ENCODE assay signal across 22 mouse cellular contexts in the genomic region with DNA sequence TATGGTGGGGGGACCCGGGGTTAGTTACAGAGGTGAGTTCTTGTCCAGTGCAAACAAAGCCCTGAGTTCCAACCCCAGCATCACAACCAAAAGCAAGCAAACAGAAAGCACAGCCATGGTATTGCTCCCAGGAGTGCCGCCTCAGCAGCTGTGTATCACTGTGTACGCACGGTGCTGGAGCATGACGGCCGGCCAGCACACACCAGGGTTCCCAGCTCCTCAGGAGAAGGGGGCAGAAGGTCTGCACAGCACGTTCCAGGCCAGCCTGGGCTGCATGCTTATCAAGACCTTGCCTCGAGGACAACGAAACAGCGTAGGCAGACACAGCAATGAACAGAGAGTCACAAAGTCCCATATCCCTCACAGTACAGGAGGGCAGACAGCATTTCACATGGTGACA. TPM values are rescaled to one million over a fixed set of nuclear protein-coding genes. Genes with fewer than 3 reads are reported as not detected.
DNase-seq lines count a peak whose midpoint lies in the region; ATAC-seq lines count a peak whose summit lies in the region.
"Had no signal": no experiment of that assay in that cellular context is flagged by ENCODE, and none has a peak within 500 bp of the region (broad histone marks: within the 10 kb centered on the region; RNA-seq: fewer than 3 reads in every experiment).

No protein-coding gene starts in this region.

- no peak overlapping the region for H3K4me2 ChIP-seq in liver, embryonic 16.5 days (ENCODE audit: low read depth, low read length)
- H3K4me2 ChIP-seq: heart, embryonic 12.5 days; intestine, embryonic 15.5 days; kidney, embryonic 15.5 days; midbrain, embryonic 13.5 days had no signal

- H3K4me3 ChIP-seq in liver, embryonic 16.5 days (ENCODE audit: low read depth, low read length), result no peak overlapping the region
- no peak overlapping the region for H3K4me3 ChIP-seq in embryonic facial prominence, embryonic 10.5 days
- H3K4me3 ChIP-seq: heart, embryonic 12.5 days; hindbrain, embryonic 10.5 days; intestine, embryonic 15.5 days; kidney, embryonic 15.5 days; midbrain, embryonic 13.5 days had no signal

- H3K27ac ChIP-seq in liver, embryonic 16.5 days (ENCODE audit: low read length), result peak overlapping the region; percentile 71
- no peak overlapping the region for H3K27ac ChIP-seq in embryonic facial prominence, embryonic 10.5 days (replicated peaks)
- H3K27ac ChIP-seq: hindbrain, embryonic 10.5 days; intestine, embryonic 15.5 days; kidney, embryonic 15.5 days; midbrain, embryonic 13.5 days had no signal

- WGBS in liver, embryonic 16.5 days (ENCODE audit: insufficient replicate concordance), result 72% methylated on average over 10 of the region's 10 CpGs
- 92% methylated on average over 10 of the region's 10 CpGs for WGBS in embryonic facial prominence, embryonic 10.5 days

- peak; percentile 40 to 44 for DNase-seq in cerebellum, postnatal 25 days
- DNase-seq in cerebellum, adult 8-10 months, result no peak
- peak; percentile 11 for DNase-seq in ovary, adult 18-20 months (ENCODE audit: low spot score)
- DNase-seq in ovary, postnatal 14 days (ENCODE audit: low spot score), result no peak
- no peak for DNase-seq in embryonic facial prominence, embryonic 10.5 days (ENCODE audit: low spot score)
- no peak for DNase-seq in thymus, postnatal 0 days (ENCODE audit: low spot score)
- DNase-seq: cerebellum, postnatal 14 days; gastrocnemius, postnatal 10 days; heart, postnatal 10 days; kidney, postnatal 36 days; layer of hippocampus, postnatal 36 days; lung, adult 18-20 months; lung, postnatal 14 days; thymus, postnatal 36 days had no signal

- no peaks in the 10 kb centered on the region for H3K27me3 ChIP-seq in liver, embryonic 16.5 days (ENCODE audit: control insufficient read depth, insufficient read depth, low read depth, low read length)
- no peaks in the 10 kb centered on the region for H3K27me3 ChIP-seq in embryonic facial prominence, embryonic 10.5 days (replicated peaks; ENCODE audit: low read depth, poor library complexity, severe bottlenecking)
- H3K27me3 ChIP-seq: heart, embryonic 12.5 days; intestine, embryonic 15.5 days; kidney, embryonic 15.5 days; midbrain, embryonic 13.5 days had no signal

- H3K36me3 ChIP-seq in liver, embryonic 16.5 days (ENCODE audit: control insufficient read depth, insufficient read depth), result no peaks in the 10 kb centered on the region; the same call in 1 of the 2 replicates
- peaks cover 42% of the 10 kb centered on the region for H3K36me3 ChIP-seq in embryonic facial prominence, embryonic 10.5 days (replicated peaks)
- H3K36me3 ChIP-seq: intestine, embryonic 15.5 days had no signal

- ATAC-seq in liver, embryonic 16.5 days (ENCODE audit: low read depth), result peak; percentile 90
- ATAC-seq: forebrain, embryonic 16.5 days; hindbrain, embryonic 16.5 days; intestine, embryonic 15.5 days; midbrain, embryonic 13.5 days had no signal

- peaks cover 7% of the 10 kb centered on the region for H3K4me1 ChIP-seq in liver, embryonic 16.5 days (ENCODE audit: control insufficient read depth, low read depth, low read length)
- no peaks in the 10 kb centered on the region for H3K4me1 ChIP-seq in embryonic facial prominence, embryonic 10.5 days
- H3K4me1 ChIP-seq: heart, embryonic 12.5 days; hindbrain, embryonic 10.5 days; intestine, embryonic 15.5 days; kidney, embryonic 15.5 days; midbrain, embryonic 13.5 days had no signal

- no peak overlapping the region for H3K9ac ChIP-seq in liver, embryonic 16.5 days (ENCODE audit: low read depth, low read length)
- H3K9ac ChIP-seq: heart, embryonic 12.5 days; intestine, embryonic 15.5 days; kidney, embryonic 15.5 days; midbrain, embryonic 13.5 days had no signal

- no peaks in the 10 kb centered on the region for H3K9me3 ChIP-seq in liver, embryonic 16.5 days (replicated peaks; ENCODE audit: control insufficient read depth, low read length)
- no peaks in the 10 kb centered on the region for H3K9me3 ChIP-seq in embryonic facial prominence, embryonic 10.5 days
- H3K9me3 ChIP-seq: heart, embryonic 12.5 days; hindbrain, embryonic 10.5 days; intestine, embryonic 15.5 days; kidney, embryonic 15.5 days; midbrain, embryonic 13.5 days had no signal

RNA-seq across cellular contexts. Expression of a gene that starts 34.7 kb away (rescaled TPM):
- polyA plus RNA-seq in liver, embryonic 16.5 days (2015; fragmentation: Nextera tagmentation; extraction: Ambion mirVana), result 7.9 and 8.0 TPM in 2 replicates
- 15.8 and 16.5 TPM in 2 replicates for polyA plus RNA-seq in embryonic facial prominence, embryonic 10.5 days (2016; fragmentation: Nextera tagmentation; extraction: Ambion mirVana)
- 11.9 and 14.2 TPM in 2 replicates for polyA plus RNA-seq in thymus, postnatal 0 days (2015; fragmentation: Nextera tagmentation; extraction: Ambion mirVana)

RNA-seq across cellular contexts. Expression of a gene that starts 39.2 kb away (rescaled TPM):
- polyA plus RNA-seq in liver, embryonic 16.5 days (2015; fragmentation: Nextera tagmentation; extraction: Ambion mirVana), result 0.18 and 0.44 TPM in 2 replicates
- polyA plus RNA-seq in embryonic facial prominence, embryonic 10.5 days (2016; fragmentation: Nextera tagmentation; extraction: Ambion mirVana), result 0.18 and 0.41 TPM in 2 replicates
- 4.8 and 6.2 TPM in 2 replicates for polyA plus RNA-seq in thymus, postnatal 0 days (2015; fragmentation: Nextera tagmentation; extraction: Ambion mirVana)

RNA-seq across cellular contexts. Expression of a gene that starts 54.3 kb away (rescaled TPM):
- polyA plus RNA-seq in liver, embryonic 16.5 days (2015; fragmentation: Nextera tagmentation; extraction: Ambion mirVana), result not detected in 2 replicates
- polyA plus RNA-seq in embryonic facial prominence, embryonic 10.5 days (2016; fragmentation: Nextera tagmentation; extraction: Ambion mirVana), result 0.61 and 0.92 TPM in 2 replicates
- polyA plus RNA-seq in thymus, postnatal 0 days (2015; fragmentation: Nextera tagmentation; extraction: Ambion mirVana), result 1.5 and 4.4 TPM in 2 replicates

Comparison
In these comparisons a context has a peak if more than half of its experiments do, and no peak if none do; other contexts are left out.
1. DNase-seq: peak in cerebellum, postnatal 25 days (2 of 2) and ovary, adult 18-20 months (single experiment); none in cerebellum, adult 8-10 months (single experiment), ovary, postnatal 14 days (single experiment), embryonic facial prominence, embryonic 10.5 days (single experiment) and thymus, postnatal 0 days (single experiment).